Mouse (Mus musculus): ENCODE measurements around the gene Stk11. TPM values are rescaled to one million over a fixed set of nuclear protein-coding genes. Genes with fewer than 3 reads are reported as not detected.
A peak's percentile ranks its signal among the peaks of the same experiment; 100 is the strongest.

Gene Stk11
- polyA plus RNA-seq, 1 experiment: 70.3 TPM

DNA sequence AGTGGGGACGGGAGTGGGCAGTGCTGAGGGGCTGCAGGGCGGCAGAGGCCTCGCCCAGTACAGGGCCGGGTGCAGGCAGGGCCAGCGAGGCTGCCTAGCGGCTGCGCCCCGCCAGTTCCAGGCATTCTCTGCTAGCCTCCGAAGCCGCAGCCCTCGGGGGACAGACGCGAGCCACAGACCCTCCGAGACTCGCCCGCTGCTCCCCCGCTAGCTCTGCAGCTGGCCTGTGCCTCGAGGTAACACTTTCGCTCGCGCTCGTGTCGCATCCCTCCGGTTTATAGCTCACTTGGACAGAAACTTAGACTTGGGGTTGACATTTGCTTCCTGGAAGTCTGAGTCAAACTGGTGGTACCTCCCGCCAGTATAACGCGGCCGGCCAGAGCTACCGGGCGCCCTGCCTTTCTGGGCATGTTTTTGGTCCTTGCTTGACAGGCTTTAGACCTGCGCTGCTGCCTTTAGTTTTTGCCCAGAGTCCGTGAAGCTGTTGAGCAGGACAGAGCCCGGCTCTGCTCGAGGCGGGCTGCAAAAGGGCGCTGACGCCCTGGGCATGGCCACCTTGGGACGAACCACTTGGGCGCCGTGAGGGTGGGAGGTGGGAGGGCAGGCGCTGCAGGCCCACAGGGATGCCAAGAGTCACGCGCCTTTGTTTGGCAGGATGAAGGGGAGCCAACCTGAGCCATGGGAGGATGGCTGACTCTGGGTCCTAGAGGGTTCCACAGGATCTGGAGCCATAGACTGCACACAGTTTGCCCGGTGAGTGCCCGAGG lies 56.3 kb downstream of the Stk11 start:
- H3K9me3 ChIP-seq (replicated peaks; ENCODE audit: control insufficient read depth, insufficient read depth, low read length, poor library complexity, severe bottlenecking): no peaks in the 10 kb centered on the region
- H3K4me3 ChIP-seq (ENCODE audit: low read depth, low read length): peak overlapping the region; percentile 35
- peak overlapping the region; percentile 26; the same call in 1 of the 2 replicates for H3K27ac ChIP-seq (ENCODE audit: insufficient read depth, low read length)
- H3K4me1 ChIP-seq (ENCODE audit: control insufficient read depth, insufficient read depth, low read length): peaks cover 2% of the 10 kb centered on the region
- TF ChIP-seq CTCF (IDR thresholded peaks at IDR 0.05; ENCODE audit: low read depth, low read length): no peak
- TF ChIP-seq EP300 (IDR thresholded peaks at IDR 0.05; ENCODE audit: insufficient read depth, low read depth, low read length): no peak
- TF ChIP-seq POLR2A (IDR thresholded peaks at IDR 0.05; ENCODE audit: insufficient read depth, low read length): no peak
- H3K27me3 ChIP-seq (ENCODE audit: control insufficient read depth, insufficient read depth, low read length, poor library complexity, severe bottlenecking): no peaks in the 10 kb centered on the region
- peak overlapping the region; percentile 44 for H3K9ac ChIP-seq (ENCODE audit: low read depth, poor library complexity, severe bottlenecking)
- peaks cover 11% of the 10 kb centered on the region for H3K36me3 ChIP-seq (ENCODE audit: control insufficient read depth, insufficient read depth, low read length, poor library complexity, severe bottlenecking)

DNA sequence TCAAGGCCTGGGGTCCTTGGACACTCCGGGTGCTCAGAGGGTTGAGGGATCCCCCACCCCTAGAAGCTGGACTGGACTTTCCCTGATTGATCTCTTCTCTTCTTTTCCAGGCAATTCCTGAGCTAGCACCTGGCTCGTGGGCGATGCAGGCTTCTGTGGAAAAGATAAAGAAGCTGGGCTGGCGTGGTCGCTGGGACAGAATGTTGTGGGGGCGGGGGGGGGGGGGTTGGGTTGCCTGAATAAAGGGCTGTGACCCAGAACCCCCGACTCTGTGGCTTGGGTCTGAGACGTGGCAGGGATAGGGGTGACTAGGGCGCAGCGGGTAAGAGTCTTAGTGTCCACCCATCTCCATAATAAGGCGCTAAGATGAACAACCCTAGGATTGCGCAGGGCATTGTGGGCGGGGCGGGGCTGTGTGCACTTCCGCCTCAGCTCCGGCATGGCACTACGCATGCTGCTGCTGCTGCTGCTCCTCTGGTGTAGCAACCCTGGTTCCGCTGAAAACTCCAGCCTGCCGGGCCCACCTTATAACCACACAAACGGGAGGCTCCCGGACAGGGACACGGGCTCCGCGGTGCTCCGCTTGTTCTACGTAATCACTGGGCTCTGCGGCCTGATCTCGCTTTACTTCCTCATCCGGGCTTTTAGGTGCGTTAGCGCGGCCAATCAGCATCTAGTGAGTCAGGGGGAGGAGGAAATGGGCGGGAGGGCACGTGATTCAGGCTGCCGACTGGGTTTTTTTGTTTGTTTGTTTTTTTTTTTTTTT lies 57.1 kb downstream of the Stk11 start, which contains the start of gene 1600002K03Rik:
Gene 1600002K03Rik, plus strand, starts transcription at position 418 of the 766 bp plus-strand sequence.
- Histone ChIP-seq H3K4me1 (ENCODE audit: control insufficient read depth, insufficient read depth, low read length) (peaks cover 2% of the 10 kb centered on the region), H3K36me3 (ENCODE audit: control insufficient read depth, insufficient read depth, low read length, poor library complexity, severe bottlenecking) (peaks cover 11% of the 10 kb centered on the region), H3K27ac (ENCODE audit: insufficient read depth, low read length) (peak within 1 kb of the TSS; percentile 35), H3K9ac (ENCODE audit: low read depth, poor library complexity, severe bottlenecking) (peak within 1 kb of the TSS; percentile 44), H3K4me3 (ENCODE audit: low read depth, low read length) (peak within 1 kb of the TSS; percentile 55), H3K9me3 (replicated peaks; ENCODE audit: control insufficient read depth, insufficient read depth, low read length, poor library complexity, severe bottlenecking) (no peaks in the 10 kb centered on the region), H3K27me3 (ENCODE audit: control insufficient read depth, insufficient read depth, low read length, poor library complexity, severe bottlenecking) (no peaks in the 10 kb centered on the region)
- TF ChIP-seq CTCF (IDR thresholded peaks at IDR 0.05; ENCODE audit: low read depth, low read length) (no peak), EP300 (IDR thresholded peaks at IDR 0.05; ENCODE audit: insufficient read depth, low read depth, low read length) (no peak), POLR2A (IDR thresholded peaks at IDR 0.05; ENCODE audit: insufficient read depth, low read length) (no peak)

DNA sequence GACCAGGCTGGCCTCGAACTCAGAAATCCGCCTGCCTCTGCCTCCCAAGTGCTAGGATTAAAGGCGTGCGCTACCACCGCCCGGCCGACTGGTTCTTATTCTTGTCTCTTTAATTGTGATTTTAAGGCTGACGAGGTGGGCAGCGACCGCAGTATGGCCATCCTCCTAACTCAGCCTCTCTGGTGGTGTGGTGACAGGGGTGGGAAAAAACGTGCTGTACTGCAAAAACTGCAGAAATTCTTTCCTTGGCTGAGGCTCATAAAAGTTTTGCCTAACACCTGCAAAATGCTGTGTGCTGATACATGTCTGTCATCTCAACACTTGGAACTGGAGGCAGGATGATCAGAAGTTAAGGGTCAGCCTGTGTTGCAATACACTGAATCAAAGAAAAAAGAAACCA lies 57.8 kb downstream of the Stk11 start:
- Histone ChIP-seq H3K9me3 (replicated peaks; ENCODE audit: control insufficient read depth, insufficient read depth, low read length, poor library complexity, severe bottlenecking) (no peaks in the 10 kb centered on the region), H3K27me3 (ENCODE audit: control insufficient read depth, insufficient read depth, low read length, poor library complexity, severe bottlenecking) (no peaks in the 10 kb centered on the region), H3K27ac (ENCODE audit: insufficient read depth, low read length) (peak overlapping the region; percentile 29; the same call in 1 of the 2 replicates), H3K4me3 (ENCODE audit: low read depth, low read length) (peak overlapping the region; percentile 55), H3K9ac (ENCODE audit: low read depth, poor library complexity, severe bottlenecking) (peak overlapping the region; percentile 44), H3K4me1 (ENCODE audit: control insufficient read depth, insufficient read depth, low read length) (peaks cover 2% of the 10 kb centered on the region), H3K36me3 (ENCODE audit: control insufficient read depth, insufficient read depth, low read length, poor library complexity, severe bottlenecking) (peaks cover 11% of the 10 kb centered on the region)
- TF ChIP-seq CTCF (IDR thresholded peaks at IDR 0.05; ENCODE audit: low read depth, low read length) (no peak), EP300 (IDR thresholded peaks at IDR 0.05; ENCODE audit: insufficient read depth, low read depth, low read length) (no peak), POLR2A (IDR thresholded peaks at IDR 0.05; ENCODE audit: insufficient read depth, low read length) (no peak)

DNA sequence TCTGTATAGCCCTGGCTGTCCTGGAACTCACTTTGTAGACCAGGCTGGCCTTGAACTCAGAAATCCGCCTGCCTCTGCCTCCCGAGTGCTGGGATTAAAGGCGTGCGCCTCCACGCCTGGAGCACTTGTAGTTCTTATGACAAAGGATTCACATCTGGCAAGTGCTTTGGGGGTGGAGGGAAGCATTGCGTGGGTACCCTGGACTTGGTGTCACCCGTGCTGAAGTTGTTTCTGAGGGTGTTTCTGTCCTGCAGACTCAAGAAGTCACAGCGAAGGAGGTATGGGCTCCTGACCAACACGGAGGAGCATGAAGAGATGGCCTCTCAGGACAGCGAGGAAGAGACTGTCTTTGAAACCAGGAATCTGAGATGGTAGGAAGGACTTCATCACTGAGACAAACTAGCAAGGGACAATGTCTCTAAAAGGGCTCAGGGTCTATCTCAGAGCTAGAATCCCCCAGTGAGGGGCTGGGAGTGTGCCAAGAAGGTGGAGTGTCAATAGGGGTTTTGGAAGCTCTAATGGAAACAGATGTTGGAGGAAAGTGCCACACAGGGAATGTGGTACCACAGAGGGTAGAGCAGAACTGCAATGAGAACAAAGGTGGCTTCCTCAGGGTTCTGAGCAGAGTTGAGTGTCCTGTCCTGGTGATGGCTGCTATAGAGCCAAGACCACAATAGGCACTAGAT lies 58.5 kb downstream of the Stk11 start:
- no peak overlapping the region for H3K4me3 ChIP-seq (ENCODE audit: low read depth, low read length)
- TF ChIP-seq EP300 (IDR thresholded peaks at IDR 0.05; ENCODE audit: insufficient read depth, low read depth, low read length) (no peak), CTCF (IDR thresholded peaks at IDR 0.05; ENCODE audit: low read depth, low read length) (no peak), POLR2A (IDR thresholded peaks at IDR 0.05; ENCODE audit: insufficient read depth, low read length) (no peak)

DNA sequence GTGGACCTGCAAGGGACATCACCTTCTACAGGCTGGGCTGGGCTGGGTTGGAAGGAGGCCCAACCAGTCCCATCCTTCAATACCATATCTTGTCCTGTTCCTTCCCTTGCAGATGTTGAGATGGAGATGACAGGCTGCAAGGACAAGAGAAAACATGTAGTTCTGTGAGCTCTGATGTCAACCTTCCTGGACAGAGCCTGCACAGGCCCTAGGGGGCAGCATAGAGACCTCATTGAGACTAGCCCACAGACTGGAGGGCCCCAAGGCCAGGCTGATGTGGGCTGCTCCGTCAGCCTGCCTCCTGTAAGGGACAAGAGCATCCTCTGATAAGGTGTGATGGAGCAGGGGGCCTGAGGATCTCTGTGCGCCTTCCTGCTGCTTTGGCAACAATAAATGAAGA lies 59.1 kb downstream of the Stk11 start:
- peaks cover 2% of the 10 kb centered on the region for H3K4me1 ChIP-seq (ENCODE audit: control insufficient read depth, insufficient read depth, low read length)
- TF ChIP-seq CTCF (IDR thresholded peaks at IDR 0.05; ENCODE audit: low read depth, low read length): peak; percentile 70
- TF ChIP-seq EP300 (IDR thresholded peaks at IDR 0.05; ENCODE audit: insufficient read depth, low read depth, low read length): no peak
- TF ChIP-seq POLR2A (IDR thresholded peaks at IDR 0.05; ENCODE audit: insufficient read depth, low read length): no peak
- peaks cover 9% of the 10 kb centered on the region for H3K36me3 ChIP-seq (ENCODE audit: control insufficient read depth, insufficient read depth, low read length, poor library complexity, severe bottlenecking)
- no peak overlapping the region for H3K27ac ChIP-seq (ENCODE audit: insufficient read depth, low read length)
- H3K27me3 ChIP-seq (ENCODE audit: control insufficient read depth, insufficient read depth, low read length, poor library complexity, severe bottlenecking): no peaks in the 10 kb centered on the region
- H3K9me3 ChIP-seq (replicated peaks; ENCODE audit: control insufficient read depth, insufficient read depth, low read length, poor library complexity, severe bottlenecking): no peaks in the 10 kb centered on the region
- H3K4me3 ChIP-seq (ENCODE audit: low read depth, low read length): no peak overlapping the region
- no peak overlapping the region for H3K9ac ChIP-seq (ENCODE audit: low read depth, poor library complexity, severe bottlenecking)

More for the DNA sequence above, 58.5 kb downstream of the Stk11 start:
- Histone ChIP-seq H3K4me1 (ENCODE audit: control insufficient read depth, insufficient read depth, low read length) (peaks cover 2% of the 10 kb centered on the region), H3K9ac (ENCODE audit: low read depth, poor library complexity, severe bottlenecking) (no peak overlapping the region), H3K27ac (ENCODE audit: insufficient read depth, low read length) (no peak overlapping the region), H3K36me3 (ENCODE audit: control insufficient read depth, insufficient read depth, low read length, poor library complexity, severe bottlenecking) (peaks cover 11% of the 10 kb centered on the region), H3K27me3 (ENCODE audit: control insufficient read depth, insufficient read depth, low read length, poor library complexity, severe bottlenecking) (no peaks in the 10 kb centered on the region), H3K9me3 (replicated peaks; ENCODE audit: control insufficient read depth, insufficient read depth, low read length, poor library complexity, severe bottlenecking) (no peaks in the 10 kb centered on the region)
